Mouse (Mus musculus) midbrain, embryonic 11.5 days (tissue): ENCODE measurements around the gene Cpsf7. TPM values are rescaled to one million over a fixed set of nuclear protein-coding genes. Genes with fewer than 3 reads are reported as not detected.
A peak's percentile ranks its signal among the peaks of the same experiment; 100 is the strongest.

Source experiments
- ATAC-seq: fragments of 200-750 bp; cut with Nextera tagmentation; 2 replicates; pipeline ENCODE4 v1.8.0; 2017; ENCODE audit warnings: moderate TSS enrichment, moderate library complexity; ENCODE audit not compliant: low FRiP score
- DNase-seq: peaks from one replicate; pipeline ENCODE4 v3.0.0; 2015; ENCODE audit warnings: low spot score; ENCODE audit errors: missing footprints
- H3K27ac ChIP-seq: fragments of 300-500 bp; sonication (generic); 2 replicates; pipeline ENCODE4 v1.5.1; 2014; ENCODE audit warnings: low read depth, low read length
- H3K27me3 ChIP-seq: fragments of 300-500 bp; sonication (generic); 2 replicates; pipeline ENCODE4 v1.6.1; 2014; ENCODE audit warnings: mild to moderate bottlenecking, low read length, moderate library complexity, mixed read lengths; ENCODE audit not compliant: control insufficient read depth, insufficient read depth
- H3K36me3 ChIP-seq: fragments of 300-500 bp; sonication (generic); 2 replicates; pipeline ENCODE4 v1.6.1; 2014; ENCODE audit warnings: mild to moderate bottlenecking, low read length, moderate library complexity, mixed read lengths; ENCODE audit not compliant: control insufficient read depth, insufficient read depth
- H3K4me1 ChIP-seq: fragments of 300-500 bp; sonication (generic); 2 replicates; pipeline ENCODE4 v1.6.1; 2014; ENCODE audit warnings: low read length; ENCODE audit not compliant: control insufficient read depth, insufficient read depth
- H3K4me2 ChIP-seq: fragments of 300-500 bp; sonication (generic); 2 replicates; pipeline ENCODE4 v1.6.1; 2014; ENCODE audit warnings: mild to moderate bottlenecking, moderate library complexity
- H3K4me3 ChIP-seq: fragments of 300-500 bp; sonication (generic); 2 replicates; pipeline ENCODE4 v1.5.1; 2014; ENCODE audit warnings: low read depth, low read length
- H3K9ac ChIP-seq: fragments of 300-500 bp; sonication (generic); 2 replicates; pipeline ENCODE4 v1.6.1; 2014; ENCODE audit warnings: low read length
- H3K9me3 ChIP-seq: fragments of 300-500 bp; sonication (generic); 2 replicates; pipeline ENCODE4 v1.6.1; 2016; ENCODE audit warnings: low read length; ENCODE audit not compliant: control insufficient read depth
- WGBS: fragments of 180-500 bp; shearing (Covaris S2); extraction: QIAGEN DNeasy Blood & Tissue Kit; methylation state at CpG from one replicate; pipeline ENCODE4 v1.1.7; 2014; 5-methylcytosine and 5-hydroxymethylcytosine counted together
- polyA plus RNA-seq: library from polyadenylated mRNA; unstranded; fragments of >200 nt; fragmentation: Nextera tagmentation; extraction: Ambion mirVana; gene quantifications from 2 replicates; pipeline ENCODE4 v1.2.1, GENCODE M21; 2014

Gene Cpsf7
- 66.4 and 70.4 TPM in 2 replicates for polyA plus RNA-seq

DNA sequence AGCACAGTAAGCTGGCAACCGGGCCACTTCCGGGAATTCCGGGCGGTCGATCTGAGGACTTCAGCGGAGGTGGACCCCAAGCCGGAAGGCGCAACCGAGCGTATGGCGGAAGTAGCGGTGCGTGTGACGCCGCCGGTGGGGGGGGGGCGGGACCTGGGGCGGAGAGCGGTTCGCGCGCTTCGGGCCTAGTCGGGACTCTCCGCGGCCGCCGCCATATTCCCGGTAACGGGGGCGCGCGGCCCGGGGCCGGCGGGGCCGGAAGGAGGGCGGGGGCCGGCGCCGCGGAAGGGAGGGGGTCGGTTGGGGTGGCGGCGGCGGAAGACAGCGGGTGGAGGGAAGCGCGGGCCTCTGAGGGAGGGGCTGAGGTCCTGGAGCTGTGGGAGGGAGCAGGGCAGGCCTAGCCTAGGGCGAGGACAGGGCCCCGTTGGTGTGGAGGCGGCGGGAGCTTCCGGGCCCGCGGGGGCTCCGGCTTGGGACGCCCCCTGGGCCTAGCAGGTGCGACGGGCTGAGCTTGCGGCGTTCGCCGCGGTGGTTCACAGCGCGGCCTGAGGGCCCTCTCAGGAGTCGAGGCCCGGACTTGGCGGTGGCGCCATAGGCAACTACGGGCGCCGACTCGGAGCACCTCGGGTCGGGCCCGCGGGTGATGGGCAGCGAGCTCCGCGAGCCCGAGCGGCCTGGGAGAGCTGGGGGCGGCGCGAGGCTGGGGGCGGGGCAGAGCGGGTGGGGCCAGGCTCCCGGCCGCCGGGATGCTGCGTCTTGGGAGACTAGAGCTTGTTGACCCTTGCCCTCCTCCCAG is at the start of gene Cpsf7:
Cpsf7 (plus strand) TSS at position 161 of the 796 bp plus-strand sequence.
- Histone ChIP-seq H3K27ac (peak within 1 kb of the TSS; percentile 97), H3K4me1 (peaks cover 21% of the 10 kb centered on the region), H3K27me3 (no peaks in the 10 kb centered on the region), H3K36me3 (peaks cover 4% of the 10 kb centered on the region), H3K4me2 (peak within 1 kb of the TSS; percentile 92), H3K9ac (peak within 1 kb of the TSS; percentile 99), H3K4me3 (peak within 1 kb of the TSS; percentile 97), H3K9me3 (no peaks in the 10 kb centered on the region)
- WGBS = under 1% methylated on average over 52 of the region's 93 CpGs
- ATAC-seq = peak; percentile 95
- peak; percentile 99 for DNase-seq

DNA sequence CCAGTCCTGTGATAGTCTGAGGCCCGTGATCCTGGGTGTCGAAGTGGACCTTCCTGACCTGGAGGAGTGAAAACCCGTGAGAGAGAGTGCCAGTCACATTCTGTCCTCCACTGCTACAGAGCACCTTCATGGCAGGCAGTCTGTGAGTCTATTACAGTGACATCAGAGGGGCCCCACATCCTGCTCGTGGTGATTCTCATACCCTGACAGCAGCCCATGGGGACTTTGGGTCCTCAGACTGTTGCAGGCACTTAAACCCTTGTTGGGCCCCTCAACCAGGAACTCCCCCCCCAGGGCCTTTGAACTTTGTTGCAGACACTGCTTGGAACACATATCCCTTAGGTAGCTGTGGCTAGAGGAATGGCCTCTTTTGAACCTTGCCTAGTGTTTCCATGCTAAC is 45.5 kb upstream of the Cpsf7 start:
- DNase-seq = no peak
- Histone ChIP-seq H3K4me1 (peaks cover 9% of the 10 kb centered on the region), H3K4me3 (no peak overlapping the region), H3K9ac (no peak overlapping the region), H3K27me3 (no peaks in the 10 kb centered on the region), H3K4me2 (no peak overlapping the region), H3K27ac (no peak overlapping the region), H3K36me3 (no peaks in the 10 kb centered on the region), H3K9me3 (no peaks in the 10 kb centered on the region)
- 71% methylated on average over 4 of the region's 4 CpGs for WGBS
- no peak for ATAC-seq

DNA sequence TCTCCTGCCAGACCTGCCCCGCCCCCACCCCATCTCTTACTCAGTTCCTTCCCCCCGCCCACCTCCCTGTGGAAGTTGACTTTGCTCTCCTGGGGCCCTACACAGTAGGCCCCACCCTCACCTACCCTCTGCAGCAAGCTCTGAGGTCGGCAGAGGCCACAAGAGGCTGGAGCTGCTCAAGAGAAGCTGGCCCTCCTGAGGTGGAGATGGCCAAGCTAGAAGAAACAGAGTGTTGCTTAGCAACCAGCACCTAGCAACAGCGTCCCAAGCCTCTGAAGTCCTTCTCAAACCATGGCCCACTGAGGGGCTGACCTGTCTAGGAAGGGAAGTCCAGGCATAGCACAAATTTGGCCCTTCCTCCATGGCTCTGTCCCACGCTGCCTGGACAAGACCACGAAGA is 42.4 kb upstream of the Cpsf7 start, which contains the start of gene Ppp1r32:
Ppp1r32 (minus strand) TSS at position 226 of the 400 bp plus-strand sequence.
- Histone ChIP-seq H3K36me3 (no peaks in the 10 kb centered on the region), H3K4me3 (no peak within 1 kb of the TSS), H3K27ac (no peak within 1 kb of the TSS), H3K9ac (no peak within 1 kb of the TSS), H3K9me3 (no peaks in the 10 kb centered on the region), H3K27me3 (no peaks in the 10 kb centered on the region), H3K4me2 (no peak within 1 kb of the TSS), H3K4me1 (peaks cover 9% of the 10 kb centered on the region)
- 26% methylated on average over 6 of the region's 6 CpGs for WGBS
- DNase-seq = peak; percentile 94
- peak; percentile 82 for ATAC-seq

DNA sequence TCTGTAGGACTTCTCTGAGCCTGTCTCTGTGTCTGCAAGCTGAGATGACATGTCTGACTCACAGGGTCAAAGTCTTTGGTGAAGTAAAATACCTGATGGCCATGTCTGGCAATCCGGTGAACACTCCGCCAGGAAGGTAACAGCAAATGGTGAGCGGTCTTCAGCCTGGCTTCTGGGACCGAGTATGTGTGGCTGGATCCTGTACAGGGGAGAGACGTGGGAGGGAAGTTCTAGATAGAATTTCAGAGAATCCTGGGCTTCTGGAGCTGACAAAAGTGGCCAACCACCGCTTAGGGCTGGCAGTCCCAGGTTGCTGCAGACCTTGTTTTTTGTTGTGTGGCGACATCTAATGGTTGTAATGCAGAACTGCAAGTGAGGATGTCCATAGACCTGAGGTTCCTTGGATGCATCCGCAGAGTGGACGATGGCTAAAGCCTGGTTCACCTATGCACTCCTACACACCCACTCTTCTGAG is 38.8 kb upstream of the Cpsf7 start:
- H3K27me3 ChIP-seq = no peaks in the 10 kb centered on the region
- 25% methylated on average over 9 of the region's 9 CpGs for WGBS
- ATAC-seq (peak; percentile 78), DNase-seq (peak; percentile 92)
- no peaks in the 10 kb centered on the region for H3K9me3 ChIP-seq
- no peak overlapping the region for H3K4me2 ChIP-seq
- H3K4me1 ChIP-seq = peaks cover 9% of the 10 kb centered on the region
- H3K36me3 ChIP-seq = no peaks in the 10 kb centered on the region
- no peak overlapping the region for H3K9ac ChIP-seq
- no peak overlapping the region for H3K27ac ChIP-seq
- no peak overlapping the region for H3K4me3 ChIP-seq

DNA sequence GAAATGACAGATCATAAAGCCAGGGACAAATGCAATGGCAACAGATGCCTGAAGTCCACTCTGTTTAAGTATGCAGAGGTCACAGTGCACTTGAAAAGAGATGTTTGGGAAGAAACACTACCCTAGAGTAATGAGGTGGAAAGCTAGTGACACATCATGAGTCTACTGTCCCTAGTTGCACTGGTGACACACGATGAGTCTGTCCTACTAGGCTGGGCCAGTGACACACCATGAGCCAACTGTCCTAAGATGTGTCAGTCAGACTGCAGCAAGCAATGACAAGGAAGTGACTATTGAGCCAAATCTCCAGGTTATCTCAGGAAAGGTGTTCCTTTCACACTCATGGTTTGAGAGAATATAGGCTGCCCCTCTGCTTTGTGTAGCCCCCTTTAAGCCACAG is 29.4 kb upstream of the Cpsf7 start:
- Histone ChIP-seq H3K27ac (no peak overlapping the region), H3K36me3 (no peaks in the 10 kb centered on the region), H3K4me2 (no peak overlapping the region), H3K9me3 (no peaks in the 10 kb centered on the region), H3K9ac (no peak overlapping the region), H3K27me3 (no peaks in the 10 kb centered on the region), H3K4me1 (0 out of 2 replicates have a peak, but pooled peaks cover 2% of the 10 kb centered on the region), H3K4me3 (no peak overlapping the region)
- ATAC-seq (no peak), DNase-seq (no peak)
- 89% methylated on average over 1 of the region's 1 CpGs for WGBS

DNA sequence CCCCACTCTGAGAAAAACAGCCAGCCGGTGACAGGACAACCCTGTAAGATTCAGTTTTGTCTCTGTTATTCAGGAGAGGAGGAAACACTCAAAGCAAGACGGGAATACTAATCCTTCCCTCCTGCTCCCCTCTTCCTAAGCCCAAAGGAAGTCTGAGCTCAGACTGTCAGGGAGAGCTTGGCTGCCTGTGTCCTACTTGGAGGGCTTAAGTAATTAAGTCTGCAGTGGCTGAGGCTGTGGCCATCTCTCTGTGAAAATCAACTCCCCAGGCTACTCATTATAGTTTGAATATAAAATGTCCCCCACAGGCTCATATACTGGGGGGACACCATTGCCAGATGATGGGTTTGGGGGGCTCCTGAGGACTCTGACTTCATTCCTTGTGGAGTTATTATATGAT is 28.1 kb upstream of the Cpsf7 start:
- ATAC-seq = no peak
- 51% methylated on average over 2 of the region's 2 CpGs for WGBS
- Histone ChIP-seq H3K27me3 (no peaks in the 10 kb centered on the region), H3K9ac (no peak overlapping the region), H3K4me1 (0 out of 2 replicates have a peak, but pooled peaks cover 2% of the 10 kb centered on the region), H3K27ac (no peak overlapping the region), H3K4me3 (no peak overlapping the region), H3K36me3 (peaks cover 2% of the 10 kb centered on the region; the same call in 1 of the 2 replicates), H3K4me2 (no peak overlapping the region), H3K9me3 (no peaks in the 10 kb centered on the region)
- no peak for DNase-seq

DNA sequence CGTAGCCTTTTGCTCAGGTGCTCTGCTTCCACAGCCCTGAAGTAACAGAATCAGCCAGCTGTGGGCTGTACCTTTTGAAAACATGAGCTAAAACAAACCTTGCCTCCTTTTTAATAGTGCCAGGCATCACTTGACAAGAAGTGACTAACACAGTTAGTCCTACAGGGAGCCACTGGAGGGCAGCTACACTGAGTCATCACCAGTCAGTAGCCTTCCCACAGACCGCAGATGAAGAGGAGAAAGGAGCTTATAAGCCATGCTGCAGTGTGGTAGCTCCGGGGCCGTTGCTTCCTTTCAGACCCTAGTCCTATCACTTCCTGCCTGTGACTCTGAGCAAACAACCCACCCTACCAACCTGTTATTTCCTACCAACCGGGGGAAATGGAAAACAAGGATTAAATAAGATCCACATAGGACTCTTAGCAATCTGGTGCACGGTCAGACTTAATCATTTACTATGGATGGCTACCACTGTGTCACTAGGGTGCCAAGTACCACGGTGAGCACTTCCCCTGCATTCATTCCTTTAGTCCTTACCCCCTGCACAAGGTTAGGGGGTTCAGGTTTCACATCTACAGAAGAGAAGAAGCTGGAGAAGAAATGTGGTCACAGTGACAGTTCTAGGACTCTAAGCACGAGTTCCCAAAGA is 27.4 kb upstream of the Cpsf7 start:
- Histone ChIP-seq H3K36me3 (peaks cover 4% of the 10 kb centered on the region; the same call in 1 of the 2 replicates), H3K4me2 (no peak overlapping the region), H3K9ac (no peak overlapping the region), H3K27me3 (no peaks in the 10 kb centered on the region), H3K4me1 (0 out of 2 replicates have a peak, but pooled peaks cover 2% of the 10 kb centered on the region), H3K4me3 (no peak overlapping the region), H3K27ac (no peak overlapping the region), H3K9me3 (no peaks in the 10 kb centered on the region)
- no peak for ATAC-seq
- WGBS = 59% methylated on average over 8 of the region's 8 CpGs
- no peak for DNase-seq

DNA sequence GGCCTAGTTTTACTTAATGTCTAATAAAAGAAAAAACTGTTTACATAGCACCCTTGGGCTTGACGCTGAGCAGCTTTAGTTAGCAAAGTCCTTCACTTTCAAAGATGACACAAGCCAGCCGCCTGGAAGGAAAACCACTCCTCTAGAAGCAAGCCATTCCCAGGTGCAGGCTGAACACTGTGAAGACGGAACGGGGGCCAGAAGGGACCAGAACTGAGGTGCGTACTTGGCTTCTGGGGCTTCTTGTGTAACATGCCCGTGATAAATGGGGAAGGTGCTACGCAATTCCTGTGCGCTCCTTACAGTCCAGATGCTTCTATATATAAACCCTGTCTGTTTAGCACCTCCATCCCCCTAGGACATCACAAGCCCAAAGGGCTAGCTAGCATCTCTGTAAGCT is 24.5 kb upstream of the Cpsf7 start:
- Histone ChIP-seq H3K9ac (no peak overlapping the region), H3K4me2 (no peak overlapping the region), H3K27ac (no peak overlapping the region), H3K36me3 (peaks cover 4% of the 10 kb centered on the region; the same call in 1 of the 2 replicates), H3K27me3 (no peaks in the 10 kb centered on the region), H3K4me3 (no peak overlapping the region), H3K9me3 (no peaks in the 10 kb centered on the region), H3K4me1 (0 out of 2 replicates have a peak, but pooled peaks cover 2% of the 10 kb centered on the region)
- DNase-seq = no peak
- no peak for ATAC-seq
- WGBS = 92% methylated on average over 8 of the region's 8 CpGs

DNA sequence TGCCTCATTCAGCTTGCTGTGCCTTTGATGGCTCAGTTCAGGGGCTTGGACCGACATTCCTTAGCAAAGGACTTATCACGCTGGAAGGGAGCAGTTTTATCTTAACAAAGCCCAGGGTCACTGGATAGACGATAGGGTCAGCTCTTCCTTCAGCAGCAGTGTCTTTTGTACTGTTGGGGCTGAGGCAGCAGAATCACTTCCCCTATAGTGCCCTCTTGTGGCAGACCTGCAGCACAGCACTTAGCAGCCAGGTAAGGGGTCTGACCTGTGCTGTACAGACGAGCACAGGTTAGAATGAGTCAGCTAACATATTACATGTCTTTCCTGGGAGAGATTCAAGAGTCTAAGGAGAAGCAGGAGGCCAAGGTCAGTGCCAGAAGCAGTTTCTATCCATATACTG is 22.5 kb upstream of the Cpsf7 start:
- 3% methylated on average over 4 of the region's 4 CpGs for WGBS
- Histone ChIP-seq H3K9ac (no peak overlapping the region), H3K4me3 (no peak overlapping the region), H3K4me2 (no peak overlapping the region), H3K9me3 (no peaks in the 10 kb centered on the region), H3K27me3 (no peaks in the 10 kb centered on the region), H3K36me3 (peaks cover 6% of the 10 kb centered on the region), H3K27ac (no peak overlapping the region), H3K4me1 (no peaks in the 10 kb centered on the region)
- ATAC-seq (peak; percentile 78; the same call in 1 of the 2 replicates), DNase-seq (peak; percentile 97)
